Mouse (Mus musculus) liver, postnatal 0 days (tissue): ENCODE measurements at regions not wholly inside any gene's neighbourhood (a gene's known extent, or its start where the extent isn't known, plus 50 kb on each side); places are given as distances from the start of the nearest gene placed in this dataset.
"Not testable (repeated sequence)": the region's sequence is repeated elsewhere in the genome, so short reads cannot be mapped to it uniquely, and the experiment has no call there.

Experiments
- ATAC-seq: fragments of 200-750 bp; cut with Nextera tagmentation; 2 replicates; pipeline ENCODE4 v1.8.0; 2017; ENCODE audit warnings: mild to moderate bottlenecking, moderate library complexity
- DNase-seq: peaks from one replicate; pipeline ENCODE4 v3.0.0-alpha.2; 2016
- H3K27ac ChIP-seq: fragments of 300-500 bp; sonication (generic); 2 replicates; pipeline ENCODE4 v1.5.1; 2014; ENCODE audit warnings: antibody characterized with exemption, moderate library complexity, mild to moderate bottlenecking, low read depth
- H3K27me3 ChIP-seq: fragments of 300-500 bp; sonication (generic); 2 replicates; pipeline ENCODE4 v1.6.1; 2014; ENCODE audit warnings: low read length, control low read depth, mixed read lengths; ENCODE audit not compliant: insufficient read depth
- H3K36me3 ChIP-seq: fragments of 300-500 bp; sonication (generic); replicated peaks from 2 replicates; pipeline ENCODE4 v1.6.1; 2014; ENCODE audit warnings: mild to moderate bottlenecking, control low read depth, low read length, moderate library complexity, mixed read lengths; ENCODE audit not compliant: insufficient read depth
- H3K4me1 ChIP-seq: fragments of 300-500 bp; sonication (generic); 2 replicates; pipeline ENCODE4 v1.6.1; 2014; ENCODE audit warnings: antibody characterized with exemption, mild to moderate bottlenecking, control low read depth; ENCODE audit not compliant: insufficient read depth
- H3K4me2 ChIP-seq: fragments of 300-500 bp; sonication (generic); 2 replicates; pipeline ENCODE4 v1.6.1; 2014; ENCODE audit warnings: low read depth, mild to moderate bottlenecking, low read length, moderate library complexity, mixed read lengths
- H3K4me3 ChIP-seq: fragments of 300-500 bp; sonication (generic); 2 replicates; pipeline ENCODE4 v1.5.1; 2014; ENCODE audit warnings: low read depth, low read length
- H3K9ac ChIP-seq: fragments of 300-500 bp; sonication (generic); replicated peaks from 2 replicates; pipeline ENCODE4 v1.6.1; 2014; ENCODE audit warnings: mild to moderate bottlenecking, moderate library complexity
- H3K9me3 ChIP-seq: fragments of 300-500 bp; sonication (generic); 2 replicates; pipeline ENCODE4 v1.6.1; 2016; ENCODE audit warnings: mild to moderate bottlenecking, control low read depth, low read length, mixed read lengths
- CTCF ChIP-seq: sonication (generic); IDR thresholded peaks from 2 replicates; pipeline ENCODE4 v1.5.1; 2016; ENCODE audit warnings: antibody characterized with exemption, low read depth
- EP300 ChIP-seq: IDR thresholded peaks from 2 replicates; pipeline ENCODE4 v1.6.1; 2016; ENCODE audit warnings: antibody characterized with exemption, low read depth, mild to moderate bottlenecking
- WGBS: fragments of 180-500 bp; shearing (Covaris S2); extraction: QIAGEN DNeasy Blood & Tissue Kit; methylation state at CpG from one replicate; pipeline ENCODE4 v1.1.7; 2014; ENCODE audit not compliant: insufficient replicate concordance; 5-methylcytosine and 5-hydroxymethylcytosine counted together

DNA sequence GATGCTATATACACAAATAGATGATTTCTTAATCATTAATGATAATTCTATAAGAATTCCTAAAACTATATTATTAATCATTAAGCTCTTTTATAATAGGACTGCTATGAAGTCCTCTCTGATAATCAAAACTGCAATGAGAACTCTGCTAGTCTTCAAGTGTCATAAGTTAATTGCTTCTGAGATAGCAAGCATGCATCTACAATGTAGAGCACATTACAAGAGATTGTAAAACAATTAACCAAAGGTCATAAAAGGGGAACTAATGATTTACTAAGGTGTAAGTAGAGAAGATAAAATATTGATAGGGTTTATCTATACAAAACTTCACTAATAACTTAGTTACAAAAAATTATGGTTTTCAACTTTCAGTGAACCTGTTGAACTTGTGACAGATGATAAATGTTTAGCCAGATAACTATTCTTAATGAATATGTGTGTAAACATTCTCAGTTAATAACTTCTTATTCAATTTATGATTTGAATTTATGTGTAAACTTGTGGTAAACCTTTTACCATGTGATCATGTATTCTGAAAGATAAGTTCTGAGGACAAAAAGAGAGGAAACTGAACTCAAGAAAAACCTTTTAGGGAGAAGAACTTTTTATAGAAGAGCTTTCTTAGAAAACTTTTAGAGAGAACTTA is 284.8 kb downstream of the Plod2 start:
- no peak overlapping the region for H3K27ac ChIP-seq
- no peak overlapping the region for H3K4me3 ChIP-seq
- H3K4me2 ChIP-seq = no peak overlapping the region
- no peak overlapping the region for H3K9ac ChIP-seq
- no peak for ATAC-seq
- H3K27me3 ChIP-seq = no peaks in the 10 kb centered on the region
- TF ChIP-seq EP300 (no peak), CTCF (no peak)
- no peaks in the 10 kb centered on the region for H3K36me3 ChIP-seq
- no peak for DNase-seq
- H3K9me3 ChIP-seq = no peaks in the 10 kb centered on the region
- no peaks in the 10 kb centered on the region for H3K4me1 ChIP-seq

DNA sequence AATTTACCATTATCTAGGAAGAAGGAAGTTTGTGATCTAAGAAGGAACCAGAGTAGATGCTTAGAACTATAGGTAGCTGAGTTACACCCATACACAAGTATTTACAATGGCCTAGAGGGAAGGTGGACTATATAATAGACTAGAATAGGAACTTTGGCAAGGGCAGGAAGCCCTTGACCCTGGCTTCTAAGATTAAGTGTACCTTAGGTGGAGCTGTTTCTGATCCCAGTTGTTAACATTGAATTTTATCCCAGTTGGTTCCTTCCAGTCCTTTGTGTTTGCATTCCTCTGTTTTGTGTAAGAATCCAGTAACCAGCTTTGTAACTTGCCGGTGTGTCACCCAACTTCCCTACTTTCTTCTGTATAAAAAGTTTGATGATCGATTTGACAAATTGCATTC is 294.1 kb downstream of the Plod2 start:
- H3K36me3 ChIP-seq, DNase-seq, H3K4me2 ChIP-seq, H3K27me3 ChIP-seq, H3K4me1 ChIP-seq, H3K27ac ChIP-seq, H3K9ac ChIP-seq, H3K4me3 ChIP-seq, ATAC-seq, H3K9me3 ChIP-seq: not testable (repeated sequence)
- 74% methylated on average over 2 of the region's 2 CpGs for WGBS

DNA sequence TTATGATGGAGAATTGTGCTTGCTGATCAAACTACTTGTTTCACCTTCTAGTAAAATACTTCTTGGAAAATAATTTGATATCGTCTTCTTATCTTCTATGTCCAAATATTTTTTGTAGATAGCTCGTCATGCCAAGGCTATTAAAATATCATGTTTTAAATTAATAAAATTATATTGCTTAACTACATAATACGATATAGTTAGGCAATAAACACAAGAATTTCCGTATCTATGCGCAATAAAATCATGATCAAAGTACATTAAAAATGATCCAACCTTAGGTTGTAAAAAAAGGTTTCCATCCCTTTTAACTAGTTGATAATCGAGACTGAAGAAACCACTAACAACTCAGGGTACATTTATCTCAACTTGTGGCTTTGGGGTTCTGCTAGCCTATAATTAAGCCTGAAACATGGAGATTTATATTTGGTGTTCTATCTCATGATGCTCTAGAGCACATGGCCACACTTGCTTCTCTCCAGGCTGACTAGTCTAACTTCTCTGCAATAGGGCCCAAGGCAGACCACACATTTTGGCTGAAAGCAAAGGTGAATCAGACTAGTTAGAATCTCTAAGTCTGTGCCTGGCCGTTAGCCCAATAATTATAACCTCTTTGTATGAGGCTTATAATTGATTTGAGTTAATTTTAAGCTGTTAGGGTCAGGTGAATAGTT is 314.5 kb downstream of the Plod2 start:
- TF ChIP-seq CTCF (no peak), EP300 (no peak)
- DNase-seq = no peak
- no peaks in the 10 kb centered on the region for H3K4me1 ChIP-seq
- ATAC-seq = no peak
- no peak overlapping the region for H3K4me3 ChIP-seq
- no peaks in the 10 kb centered on the region for H3K27me3 ChIP-seq
- WGBS = 74% methylated on average over 7 of the region's 7 CpGs
- H3K4me2 ChIP-seq = no peak overlapping the region
- H3K36me3 ChIP-seq = no peaks in the 10 kb centered on the region
- H3K9me3 ChIP-seq = no peaks in the 10 kb centered on the region
- H3K27ac ChIP-seq = no peak overlapping the region
- H3K9ac ChIP-seq = no peak overlapping the region

DNA sequence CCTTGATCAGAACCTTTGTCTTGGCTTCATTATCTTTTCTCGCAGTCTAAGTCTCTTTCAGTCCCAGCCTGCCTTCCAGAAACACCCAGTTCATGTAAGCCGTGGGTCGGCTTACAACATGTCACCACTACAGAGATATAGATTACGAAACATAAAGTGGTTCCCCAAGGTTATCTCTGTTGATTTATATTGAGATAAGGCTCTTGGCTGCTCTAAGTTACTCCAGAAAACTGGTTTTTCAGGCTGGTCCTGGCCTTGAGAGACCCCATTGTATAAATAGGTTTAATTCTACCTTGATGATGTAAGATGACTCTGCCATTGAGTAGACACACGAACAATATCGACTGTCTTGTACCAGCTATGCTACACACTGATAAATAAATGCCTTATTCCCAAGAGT is 323.8 kb downstream of the Plod2 start:
- Histone ChIP-seq H3K4me2 (no peak overlapping the region), H3K27me3 (no peaks in the 10 kb centered on the region), H3K9me3 (no peaks in the 10 kb centered on the region), H3K4me3 (no peak overlapping the region), H3K27ac (no peak overlapping the region), H3K4me1 (no peaks in the 10 kb centered on the region), H3K36me3 (no peaks in the 10 kb centered on the region), H3K9ac (no peak overlapping the region)
- TF ChIP-seq EP300 = no peak
- TF ChIP-seq CTCF = no peak
- DNase-seq (no peak), ATAC-seq (no peak)
- WGBS = 62% methylated on average over 6 of the region's 6 CpGs

DNA sequence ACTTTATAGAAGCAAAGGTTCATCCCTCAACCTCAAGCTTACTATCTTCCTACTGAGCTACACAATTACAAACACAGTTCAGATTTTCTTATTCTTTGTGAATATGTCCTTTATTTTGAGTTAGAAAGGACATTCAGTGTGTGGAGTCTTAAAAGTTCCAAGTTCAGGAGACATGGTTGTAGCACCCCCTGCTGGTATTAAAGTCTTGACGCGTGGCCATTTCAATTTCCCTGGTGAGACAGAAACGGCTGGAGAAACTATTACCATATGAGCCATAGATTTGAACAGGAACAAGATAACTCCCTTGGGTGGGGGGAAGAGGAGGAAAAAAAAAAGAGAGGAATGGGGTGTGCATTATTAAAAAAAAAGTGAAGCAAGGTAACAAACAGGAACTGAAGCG is 336.6 kb downstream of the Plod2 start:
- no peaks in the 10 kb centered on the region for H3K9me3 ChIP-seq
- H3K9ac ChIP-seq = no peak overlapping the region
- no peak overlapping the region for H3K4me2 ChIP-seq
- WGBS = 34% methylated on average over 4 of the region's 4 CpGs
- peak; percentile 31 for TF ChIP-seq CTCF
- TF ChIP-seq EP300 = no peak
- DNase-seq = no peak
- no peak overlapping the region for H3K27ac ChIP-seq
- no peak overlapping the region for H3K4me3 ChIP-seq
- no peaks in the 10 kb centered on the region for H3K36me3 ChIP-seq
- no peak for ATAC-seq
- H3K27me3 ChIP-seq = no peaks in the 10 kb centered on the region
- no peaks in the 10 kb centered on the region for H3K4me1 ChIP-seq

DNA sequence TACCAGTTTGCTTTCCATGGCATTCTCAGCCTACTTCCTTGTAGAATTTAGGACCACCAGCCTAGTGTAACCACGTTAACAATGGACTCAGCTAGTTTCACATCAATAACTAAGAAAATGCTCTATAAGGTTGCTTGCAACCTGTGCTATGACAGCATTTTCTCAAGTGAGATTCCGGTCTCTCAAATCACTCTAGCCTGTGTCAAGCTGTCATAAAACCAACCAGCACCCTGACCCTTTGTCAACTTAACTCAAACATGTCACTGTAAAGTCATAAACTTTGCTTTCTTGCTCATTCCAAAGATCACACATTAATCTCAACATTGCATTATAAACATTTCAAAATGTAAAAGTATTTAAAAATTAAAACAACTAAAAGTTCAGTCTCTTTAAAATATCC is 337.8 kb downstream of the Plod2 start:
- Histone ChIP-seq H3K27ac (no peak overlapping the region), H3K4me2 (no peak overlapping the region), H3K36me3 (no peaks in the 10 kb centered on the region), H3K4me3 (no peak overlapping the region), H3K4me1 (no peaks in the 10 kb centered on the region), H3K9me3 (no peaks in the 10 kb centered on the region), H3K9ac (no peak overlapping the region), H3K27me3 (no peaks in the 10 kb centered on the region)
- no peak for DNase-seq
- no peak for TF ChIP-seq EP300
- TF ChIP-seq CTCF = no peak
- 67% methylated on average over 2 of the region's 2 CpGs for WGBS
- ATAC-seq = no peak

DNA sequence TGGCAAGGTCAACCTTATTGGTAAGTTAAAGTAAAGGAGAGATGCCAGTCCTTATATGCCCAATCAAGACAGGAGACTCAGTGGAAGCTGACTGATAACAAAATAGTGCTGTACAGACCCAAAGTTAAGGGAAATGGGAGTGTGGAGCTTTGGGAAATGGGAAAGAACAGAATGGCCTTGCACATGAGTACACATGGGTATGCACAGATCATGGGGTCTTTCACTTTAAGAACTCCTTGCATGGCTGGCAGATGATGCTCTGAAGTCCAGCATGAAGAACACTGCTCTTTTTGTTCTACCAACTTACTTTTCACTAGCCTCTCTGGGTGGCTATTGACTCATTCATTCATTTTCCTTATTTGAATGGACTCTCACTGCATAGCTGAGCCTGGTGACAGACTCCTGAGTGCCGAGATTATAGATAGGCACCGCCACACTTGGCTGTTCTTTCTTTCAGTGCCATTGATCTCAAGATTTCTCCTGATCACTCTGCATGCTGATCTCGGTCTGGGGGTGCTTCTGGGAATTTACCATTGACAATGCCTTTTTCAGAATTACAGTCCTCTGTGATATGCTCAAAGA is 340.3 kb downstream of the Plod2 start:
- TF ChIP-seq EP300 (no peak), CTCF (no peak)
- no peak overlapping the region for H3K9ac ChIP-seq
- H3K9me3 ChIP-seq = no peaks in the 10 kb centered on the region
- H3K27me3 ChIP-seq = no peaks in the 10 kb centered on the region
- no peak overlapping the region for H3K4me2 ChIP-seq
- DNase-seq = no peak
- no peaks in the 10 kb centered on the region for H3K36me3 ChIP-seq
- no peak overlapping the region for H3K4me3 ChIP-seq
- no peak overlapping the region for H3K27ac ChIP-seq
- WGBS = 69% methylated on average over 3 of the region's 3 CpGs
- no peak for ATAC-seq
- no peaks in the 10 kb centered on the region for H3K4me1 ChIP-seq
